Mouse (Mus musculus) lung, postnatal 0 days (tissue): ENCODE results near the gene Gm48551. TPM values are rescaled to one million over a fixed set of nuclear protein-coding genes. Genes with fewer than 3 reads are reported as not detected.

Experiments
- ATAC-seq: fragments of 200-750 bp; cut with Nextera tagmentation; 2 replicates; pipeline ENCODE4 v1.8.0; 2017; ENCODE audit warnings: moderate library complexity
- DNase-seq: peaks from one replicate; pipeline ENCODE4 v3.0.0-alpha.2; 2016; ENCODE audit warnings: low spot score
- H3K27ac ChIP-seq: fragments of 300-500 bp; sonication (generic); 2 replicates; pipeline ENCODE4 v1.5.1; 2014; ENCODE audit warnings: antibody characterized with exemption, mild to moderate bottlenecking, low read length, mixed read lengths
- H3K27me3 ChIP-seq: fragments of 300-500 bp; sonication (generic); replicated peaks from 2 replicates; pipeline ENCODE4 v1.6.1; 2014; ENCODE audit warnings: low read length, mixed read lengths; ENCODE audit not compliant: insufficient read depth
- H3K36me3 ChIP-seq: fragments of 300-500 bp; sonication (generic); 2 replicates; pipeline ENCODE4 v1.6.1; 2014; ENCODE audit warnings: low read length, mixed read lengths; ENCODE audit not compliant: insufficient read depth
- H3K4me1 ChIP-seq: fragments of 300-500 bp; sonication (generic); 2 replicates; pipeline ENCODE4 v1.6.1; 2014; ENCODE audit warnings: antibody characterized with exemption, low read depth, low read length, mixed read lengths; ENCODE audit not compliant: insufficient read depth
- H3K4me2 ChIP-seq: fragments of 300-500 bp; sonication (generic); replicated peaks from 2 replicates; pipeline ENCODE4 v1.6.1; 2014; ENCODE audit warnings: low read depth, mild to moderate bottlenecking, low read length, moderate library complexity, mixed read lengths
- H3K4me3 ChIP-seq: fragments of 300-500 bp; sonication (generic); 2 replicates; pipeline ENCODE4 v1.5.1; 2014; ENCODE audit warnings: low read depth, low read length
- H3K9ac ChIP-seq: fragments of 300-500 bp; sonication (generic); replicated peaks from 2 replicates; pipeline ENCODE4 v1.6.1; 2014; ENCODE audit warnings: low read depth, mild to moderate bottlenecking
- H3K9me3 ChIP-seq: fragments of 300-500 bp; sonication (generic); 2 replicates; pipeline ENCODE4 v1.6.1; 2016; ENCODE audit warnings: low read length, mixed read lengths
- CTCF ChIP-seq: IDR thresholded peaks from 2 replicates; pipeline ENCODE4 v1.5.1; 2016; ENCODE audit warnings: antibody characterized with exemption, mild to moderate bottlenecking
- EP300 ChIP-seq: IDR thresholded peaks from 2 replicates; pipeline ENCODE4 v1.6.1; 2016; ENCODE audit warnings: antibody characterized with exemption, mild to moderate bottlenecking, control low read depth
- WGBS: fragments of 180-500 bp; shearing (Covaris S2); extraction: QIAGEN DNeasy Blood & Tissue Kit; methylation state at CpG from one replicate; pipeline ENCODE4 v1.1.7; 2014; 5-methylcytosine and 5-hydroxymethylcytosine counted together
- polyA plus RNA-seq: library from polyadenylated mRNA; unstranded; fragments of >200 nt; fragmentation: Nextera tagmentation; extraction: Ambion mirVana; gene quantifications from 2 replicates; pipeline ENCODE4 v1.2.1, GENCODE M21; 2015

Gene Gm48551
- polyA plus RNA-seq, 1 experiment from 2014 or later, result 2.4 TPM

- Histone ChIP-seq H3K4me2 (peak within 1 kb of the TSS; percentile 94), H3K27ac (no peak within 1 kb of the TSS), H3K36me3 (no peaks in the 10 kb centered on the region), H3K9me3 (no peaks in the 10 kb centered on the region), H3K9ac (peak within 1 kb of the TSS; percentile 48), H3K4me1 (peaks cover 5% of the 10 kb centered on the region; the same call in 1 of the 2 replicates), H3K4me3 (peak within 1 kb of the TSS; percentile 60), H3K27me3 (0 out of 2 replicates have a peak, but pooled peaks cover 8% of the 10 kb centered on the region)
- WGBS, result 4% methylated on average over 43 of the region's 67 CpGs
- TF ChIP-seq CTCF, result no peak
- no peak for TF ChIP-seq EP300
- no peak for DNase-seq
- no peak for ATAC-seq
Measured at GRCm38 (mm10) chr10:81342686-81343505, 41.4 kb upstream of the Gm48551 start, which contains the start of gene Gipc3. Gene Gipc3, minus strand, starts transcription at chr10:81343266.

DNA sequence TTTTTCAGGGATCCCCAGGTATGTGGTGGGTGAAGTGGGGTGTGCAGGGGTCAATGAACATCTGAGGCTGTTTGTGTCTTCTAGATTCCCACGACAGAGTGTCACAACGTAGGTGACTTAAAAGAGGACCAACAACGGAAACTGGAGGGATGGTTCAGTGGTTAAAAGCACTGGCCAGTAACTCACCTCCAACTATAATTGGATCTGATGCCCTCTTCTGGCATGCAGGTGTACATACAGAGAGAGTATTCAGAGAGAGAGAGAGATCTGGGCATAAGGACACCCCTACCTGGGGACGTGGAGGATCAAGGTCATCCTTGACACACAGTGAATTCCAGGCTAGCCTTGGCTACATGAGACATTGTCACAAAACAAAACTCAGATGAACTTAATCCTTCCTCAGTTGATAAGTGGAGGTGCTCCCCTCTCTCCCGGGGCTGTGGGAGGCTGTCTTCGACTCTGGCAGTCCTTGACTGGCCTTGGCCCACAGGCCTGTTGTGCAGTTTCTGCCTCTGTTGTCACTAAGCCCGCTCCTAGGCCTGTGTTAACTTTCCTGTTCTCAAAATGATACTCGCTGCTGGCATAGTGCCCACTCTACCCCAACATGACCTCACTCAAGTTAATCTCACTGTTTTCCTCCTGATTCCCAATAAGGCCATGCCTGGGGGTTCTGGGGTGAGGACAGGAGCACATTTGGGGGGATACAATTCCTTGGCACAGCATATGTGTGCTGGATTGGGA lies 39.7 kb upstream of the Gm48551 start:
- Histone ChIP-seq H3K27ac (no peak overlapping the region), H3K4me3 (no peak overlapping the region), H3K9me3 (no peaks in the 10 kb centered on the region), H3K36me3 (no peaks in the 10 kb centered on the region), H3K4me1 (peaks cover 5% of the 10 kb centered on the region; the same call in 1 of the 2 replicates), H3K27me3 (0 out of 2 replicates have a peak, but pooled peaks cover 8% of the 10 kb centered on the region), H3K9ac (no peak overlapping the region), H3K4me2 (no peak overlapping the region)
- TF ChIP-seq EP300 (no peak), CTCF (peak; percentile 61)
- 47% methylated on average over 8 of the region's 8 CpGs for WGBS
- no peak for ATAC-seq
- peak; percentile 53 for DNase-seq

DNA sequence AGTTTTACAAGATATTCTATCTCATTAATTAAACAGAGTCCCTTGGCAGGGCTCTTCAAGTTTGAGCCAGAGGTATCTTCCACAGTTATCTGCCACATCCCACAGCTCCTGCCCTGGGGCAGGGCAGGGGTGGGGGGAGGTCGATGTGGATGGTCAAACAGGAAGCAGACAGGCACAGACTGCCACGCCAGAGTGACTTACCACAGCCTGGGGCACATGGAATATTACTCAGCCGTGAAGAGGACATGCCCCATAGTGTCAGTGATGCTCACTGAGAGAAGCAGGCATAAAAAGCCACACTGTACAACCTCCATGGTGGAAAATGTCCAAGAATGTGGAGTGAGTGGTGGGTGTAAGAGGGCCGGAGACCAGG lies 39.1 kb upstream of the Gm48551 start:
- DNase-seq, result no peak
- H3K27me3 ChIP-seq, result 0 out of 2 replicates have a peak, but pooled peaks cover 8% of the 10 kb centered on the region
- H3K4me2 ChIP-seq, result no peak overlapping the region
- 82% methylated on average over 4 of the region's 4 CpGs for WGBS
- ATAC-seq, result no peak
- peaks cover 5% of the 10 kb centered on the region; the same call in 1 of the 2 replicates for H3K4me1 ChIP-seq
- H3K9ac ChIP-seq, result no peak overlapping the region
- H3K36me3 ChIP-seq, result no peaks in the 10 kb centered on the region
- TF ChIP-seq EP300, result no peak
- TF ChIP-seq CTCF, result no peak
- H3K9me3 ChIP-seq, result no peaks in the 10 kb centered on the region
- H3K4me3 ChIP-seq, result no peak overlapping the region
- no peak overlapping the region for H3K27ac ChIP-seq

GRCm38 (mm10) chr10:81346453-81347067 lies 37.7 kb upstream of the Gm48551 start:
- ATAC-seq (peak; percentile 27), DNase-seq (peak; percentile 87)

DNA sequence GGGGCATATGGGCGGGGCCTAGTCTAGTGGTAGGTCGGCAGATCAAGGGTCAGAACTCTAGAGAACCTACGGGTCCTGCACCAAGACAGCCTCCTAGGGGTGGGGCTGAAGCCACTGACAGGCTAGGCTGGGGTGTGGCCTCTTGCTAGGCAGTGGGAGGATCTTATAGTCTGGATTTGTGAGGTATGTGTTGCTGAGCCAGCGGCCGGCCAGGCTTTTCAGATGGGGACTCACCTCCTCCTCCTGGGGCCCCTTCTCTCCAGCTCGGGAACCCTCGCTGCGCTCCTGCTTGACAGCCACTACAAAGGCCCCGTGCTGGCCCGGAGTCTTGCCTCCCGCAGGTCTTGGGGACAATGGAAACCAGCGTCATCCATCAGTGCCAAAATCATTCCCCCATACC lies 35.1 kb upstream of the Gm48551 start:
- DNase-seq (peak; percentile 87), ATAC-seq (no peak; the same call in 1 of the 2 replicates)
- H3K27me3 ChIP-seq, result no peaks in the 10 kb centered on the region
- H3K9ac ChIP-seq, result peak overlapping the region; percentile 68; the same call in 1 of the 2 replicates
- H3K27ac ChIP-seq, result peak overlapping the region; percentile 76; the same call in 1 of the 2 replicates
- H3K9me3 ChIP-seq, result no peaks in the 10 kb centered on the region
- peak overlapping the region; percentile 68; the same call in 1 of the 2 replicates for H3K4me3 ChIP-seq
- no peak for TF ChIP-seq EP300
- TF ChIP-seq CTCF, result no peak
- no peaks in the 10 kb centered on the region for H3K36me3 ChIP-seq
- 0 out of 2 replicates have a peak, but pooled peaks cover 2% of the 10 kb centered on the region for H3K4me1 ChIP-seq
- 5% methylated on average over 11 of the region's 12 CpGs for WGBS
- peak overlapping the region; percentile 94 for H3K4me2 ChIP-seq

More at GRCm38 (mm10) chr10:81346453-81347067, 37.7 kb upstream of the Gm48551 start:
- Histone ChIP-seq H3K4me2 (peak overlapping the region; percentile 52), H3K4me1 (peaks cover 5% of the 10 kb centered on the region; the same call in 1 of the 2 replicates), H3K9me3 (no peaks in the 10 kb centered on the region), H3K36me3 (no peaks in the 10 kb centered on the region), H3K27ac (0 out of 2 replicates have a peak overlapping the region, but pooled peaks have one; percentile 57), H3K9ac (no peak overlapping the region), H3K4me3 (0 out of 2 replicates have a peak overlapping the region, but pooled peaks have one; percentile 10), H3K27me3 (0 out of 2 replicates have a peak, but pooled peaks cover 8% of the 10 kb centered on the region)
- WGBS, result 12% methylated on average over 50 of the region's 55 CpGs
- peak; percentile 61 for TF ChIP-seq CTCF
- no peak for TF ChIP-seq EP300
